Mouse (Mus musculus) limb, embryonic 13.5 days (tissue): Measurements from ENCODE around the gene Sept8. TPM values are rescaled to one million over a fixed set of nuclear protein-coding genes. Genes with fewer than 3 reads are reported as not detected.

Source experiments
- ATAC-seq: fragments of 200-750 bp; cut with Nextera tagmentation; 2 replicates; pipeline ENCODE4 v1.8.0; 2017; ENCODE audit warnings: low read depth, moderate number of reproducible peaks, moderate TSS enrichment; ENCODE audit not compliant: low FRiP score
- H3K27ac ChIP-seq: fragments of 300-500 bp; sonication (generic); 2 replicates; pipeline ENCODE4 v1.5.1; 2015; ENCODE audit warnings: inconsistent platforms, mild to moderate bottlenecking, moderate library complexity
- H3K27me3 ChIP-seq: fragments of 300-500 bp; sonication (generic); 2 replicates; pipeline ENCODE4 v1.6.1; 2015; ENCODE audit warnings: mild to moderate bottlenecking, inconsistent platforms
- H3K36me3 ChIP-seq: fragments of 300-500 bp; sonication (generic); 2 replicates; pipeline ENCODE4 v1.6.1; 2015; ENCODE audit warnings: inconsistent platforms, mild to moderate bottlenecking, moderate library complexity
- H3K4me1 ChIP-seq: fragments of 300-500 bp; sonication (generic); 2 replicates; pipeline ENCODE4 v1.6.1; 2015; ENCODE audit warnings: inconsistent platforms
- H3K4me2 ChIP-seq: fragments of 300-500 bp; sonication (generic); replicated peaks from 2 replicates; pipeline ENCODE4 v1.6.1; 2015; ENCODE audit warnings: inconsistent platforms, mild to moderate bottlenecking, moderate library complexity
- H3K4me3 ChIP-seq: fragments of 300-500 bp; sonication (generic); 2 replicates; pipeline ENCODE4 v1.5.1; 2015; ENCODE audit warnings: moderate library complexity, mild to moderate bottlenecking, inconsistent platforms
- H3K9ac ChIP-seq: fragments of 300-500 bp; sonication (generic); 2 replicates; pipeline ENCODE4 v1.6.1; 2015; ENCODE audit warnings: mild to moderate bottlenecking, inconsistent platforms
- H3K9me3 ChIP-seq: fragments of 300-500 bp; sonication (generic); 2 replicates; pipeline ENCODE4 v1.6.1; 2016; ENCODE audit warnings: inconsistent platforms
- WGBS: fragments of 180-500 bp; shearing (Covaris S2); methylation state at CpG from one replicate; pipeline ENCODE4 v1.1.7; 2015; 5-methylcytosine and 5-hydroxymethylcytosine counted together
- polyA plus RNA-seq: library from polyadenylated mRNA; unstranded; fragments of >200 nt; fragmentation: Nextera tagmentation; extraction: Ambion mirVana; gene quantifications from 2 replicates; pipeline ENCODE4 v1.2.1, GENCODE M21; 2015

The Sept8 gene
- polyA plus RNA-seq, 1 experiment from 2014 or later: 42.5 TPM

DNA sequence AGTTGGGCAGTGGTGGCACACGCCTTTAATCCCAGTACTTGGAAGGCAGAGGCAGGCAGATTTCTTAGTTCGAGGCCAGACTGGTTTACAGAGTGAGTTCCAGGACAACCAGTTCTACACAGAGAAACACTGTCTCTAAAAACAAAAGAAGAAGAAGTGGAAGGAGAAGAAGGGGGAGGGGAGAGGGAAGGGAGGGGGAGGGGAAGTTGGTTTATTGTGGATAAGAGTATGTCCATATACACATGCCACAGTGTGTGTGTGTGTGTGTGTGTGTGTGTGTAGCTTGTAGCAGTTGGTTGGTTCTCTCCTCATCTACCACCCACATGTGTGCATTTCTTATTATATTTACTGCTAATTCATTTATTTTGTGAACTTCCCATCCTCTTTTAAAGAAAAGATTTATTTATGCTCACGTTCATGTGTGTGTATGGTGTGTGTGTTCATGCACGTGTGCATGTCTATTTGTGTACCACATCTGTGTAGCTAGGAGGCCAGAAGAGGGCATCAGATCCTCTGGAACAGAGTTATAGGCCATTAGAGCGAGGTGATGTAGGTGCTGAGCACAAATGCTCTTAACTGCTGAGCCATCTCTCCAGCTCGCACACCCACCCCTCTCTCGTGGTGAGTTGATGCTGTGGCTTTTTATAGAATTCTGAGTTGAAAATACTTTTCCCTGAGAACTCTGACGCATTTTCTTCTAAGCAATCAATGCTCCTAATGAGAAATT, 16.9 kb upstream of the Sept8 start:
- no peaks in the 10 kb centered on the region for H3K36me3 ChIP-seq
- H3K4me2 ChIP-seq: no peak overlapping the region
- no peak overlapping the region for H3K9ac ChIP-seq
- no peak overlapping the region for H3K27ac ChIP-seq
- H3K4me1 ChIP-seq: peaks cover 6% of the 10 kb centered on the region
- no peak overlapping the region for H3K4me3 ChIP-seq
- H3K9me3 ChIP-seq: no peaks in the 10 kb centered on the region
- 76% methylated on average over 8 of the region's 8 CpGs for WGBS
- ATAC-seq: no peak
- H3K27me3 ChIP-seq: no peaks in the 10 kb centered on the region

DNA sequence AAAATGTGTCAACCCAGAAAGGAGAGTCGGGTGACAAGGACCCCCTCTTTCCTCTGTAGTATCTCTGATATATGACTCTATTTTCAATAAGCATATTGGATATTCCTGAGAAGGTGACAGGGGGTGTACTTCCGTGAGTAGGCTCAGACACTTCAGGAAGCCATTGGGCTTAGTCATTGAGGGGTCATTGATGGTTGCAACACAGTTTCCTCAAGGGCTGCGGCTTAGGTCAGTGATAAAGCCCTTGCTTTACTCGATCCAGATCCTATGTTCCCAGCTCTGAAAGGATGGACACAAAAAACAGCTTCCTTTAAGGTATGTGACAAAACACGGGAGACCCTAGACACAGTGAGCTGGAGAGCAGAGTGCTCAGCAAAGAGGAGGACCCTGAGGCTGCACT, 15.3 kb upstream of the Sept8 start:
- WGBS: 86% methylated on average over 5 of the region's 5 CpGs

DNA sequence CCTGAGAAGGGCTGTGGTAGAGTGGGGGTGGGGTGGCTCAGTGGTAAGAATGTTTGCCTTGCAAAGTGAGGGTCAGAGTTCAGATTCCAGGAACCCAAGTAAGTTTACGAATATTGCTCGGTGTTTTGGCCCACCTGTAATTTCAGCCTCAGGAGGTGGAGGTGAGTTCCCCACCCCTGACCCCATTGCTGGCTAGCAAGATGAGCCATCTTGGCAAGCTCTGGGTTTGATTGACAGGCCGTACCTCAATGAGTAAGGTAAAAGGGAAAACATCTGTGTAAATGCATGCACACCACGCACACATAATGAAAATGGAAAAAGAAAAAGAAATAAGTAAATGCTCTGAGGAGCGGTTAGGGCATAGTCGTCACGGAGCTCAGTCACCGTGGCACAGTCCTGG, 14.7 kb upstream of the Sept8 start:
- 85% methylated on average over 8 of the region's 8 CpGs for WGBS
- Histone ChIP-seq H3K9me3 (no peaks in the 10 kb centered on the region), H3K4me1 (peaks cover 8% of the 10 kb centered on the region), H3K36me3 (no peaks in the 10 kb centered on the region), H3K27me3 (no peaks in the 10 kb centered on the region), H3K9ac (no peak overlapping the region), H3K27ac (no peak overlapping the region), H3K4me2 (no peak overlapping the region), H3K4me3 (no peak overlapping the region)
- no peak for ATAC-seq

More for the DNA sequence above, 15.3 kb upstream of the Sept8 start:
- Histone ChIP-seq H3K4me3 (no peak overlapping the region), H3K4me1 (peaks cover 8% of the 10 kb centered on the region), H3K36me3 (no peaks in the 10 kb centered on the region), H3K27me3 (no peaks in the 10 kb centered on the region), H3K27ac (no peak overlapping the region), H3K9me3 (no peaks in the 10 kb centered on the region), H3K9ac (no peak overlapping the region), H3K4me2 (no peak overlapping the region)
- no peak for ATAC-seq

DNA sequence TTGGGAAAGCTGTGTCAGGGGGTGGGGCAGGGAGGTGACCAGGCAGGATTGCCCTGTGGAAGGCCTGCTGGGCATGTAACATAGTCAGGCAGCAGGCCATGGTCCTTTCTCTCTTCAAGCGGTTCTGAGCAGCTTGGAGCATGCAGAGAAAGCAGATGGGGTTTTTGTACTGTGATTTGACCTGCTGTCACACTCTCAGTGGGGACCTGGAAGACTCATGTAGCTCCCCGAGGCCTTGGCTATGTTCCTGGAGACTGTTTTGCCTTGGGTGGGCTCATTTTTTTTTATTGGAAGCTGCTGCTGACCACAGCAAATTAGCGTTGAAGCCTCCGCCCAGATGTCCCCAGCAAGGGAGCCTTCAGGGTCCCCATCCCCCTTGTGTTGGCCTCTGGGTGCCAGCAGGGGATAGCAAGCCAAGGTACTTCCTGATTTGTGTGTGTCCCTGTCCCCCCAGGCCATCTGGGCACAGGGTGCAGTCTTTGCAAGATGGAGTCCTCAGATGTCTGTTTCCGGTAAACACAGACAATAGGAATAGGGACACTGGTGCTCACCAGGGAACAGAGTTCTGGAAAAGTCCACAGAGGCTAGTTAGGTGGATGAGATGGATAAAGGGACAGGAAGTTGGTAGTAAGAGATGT, 13.9 kb upstream of the Sept8 start:
- no peaks in the 10 kb centered on the region for H3K36me3 ChIP-seq
- H3K4me2 ChIP-seq: no peak overlapping the region
- peaks cover 8% of the 10 kb centered on the region for H3K4me1 ChIP-seq
- no peak overlapping the region for H3K4me3 ChIP-seq
- no peaks in the 10 kb centered on the region for H3K9me3 ChIP-seq
- H3K27me3 ChIP-seq: no peaks in the 10 kb centered on the region
- H3K27ac ChIP-seq: no peak overlapping the region
- H3K9ac ChIP-seq: no peak overlapping the region
- ATAC-seq: no peak
- 54% methylated on average over 5 of the region's 5 CpGs for WGBS

DNA sequence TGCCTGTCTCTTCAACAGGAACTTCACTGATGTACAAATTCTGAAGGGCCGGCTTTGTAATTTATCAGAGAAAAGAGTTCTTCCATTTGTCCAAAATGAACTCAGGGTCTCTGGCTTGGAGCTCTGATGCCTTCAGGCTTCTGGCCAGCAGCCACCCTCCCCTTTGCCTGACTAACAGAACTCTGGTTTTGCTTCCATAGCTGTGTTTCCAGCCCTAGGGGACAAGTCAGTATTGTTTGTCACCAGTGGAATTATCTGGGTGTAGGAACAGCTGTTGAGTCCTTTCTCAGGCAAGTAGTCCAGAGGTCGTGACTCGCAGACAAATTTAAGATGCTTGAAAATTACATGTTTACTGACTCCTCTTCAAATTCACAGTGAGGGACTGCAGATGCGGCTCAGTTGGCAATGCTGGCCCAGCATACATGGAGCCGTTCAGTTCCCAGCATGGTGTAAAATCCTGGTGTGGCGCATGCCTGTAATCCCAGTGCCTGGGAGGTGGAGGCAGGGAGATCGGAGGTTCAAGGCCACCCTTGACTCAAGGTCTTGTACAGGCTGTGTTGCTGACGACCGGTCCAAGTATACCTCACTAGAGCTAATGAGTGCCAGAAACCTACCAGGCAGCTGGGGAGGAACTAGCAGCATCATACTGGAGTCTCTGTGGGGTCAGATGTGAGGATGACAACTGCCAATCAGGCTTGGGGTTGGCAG, 11.8 kb upstream of the Sept8 start:
- Histone ChIP-seq H3K9me3 (no peaks in the 10 kb centered on the region), H3K9ac (no peak overlapping the region), H3K27ac (no peak overlapping the region), H3K4me2 (no peak overlapping the region), H3K4me3 (no peak overlapping the region), H3K36me3 (no peaks in the 10 kb centered on the region), H3K27me3 (no peaks in the 10 kb centered on the region), H3K4me1 (0 out of 2 replicates have a peak, but pooled peaks cover 3% of the 10 kb centered on the region)
- ATAC-seq: no peak
- 82% methylated on average over 9 of the region's 9 CpGs for WGBS

DNA sequence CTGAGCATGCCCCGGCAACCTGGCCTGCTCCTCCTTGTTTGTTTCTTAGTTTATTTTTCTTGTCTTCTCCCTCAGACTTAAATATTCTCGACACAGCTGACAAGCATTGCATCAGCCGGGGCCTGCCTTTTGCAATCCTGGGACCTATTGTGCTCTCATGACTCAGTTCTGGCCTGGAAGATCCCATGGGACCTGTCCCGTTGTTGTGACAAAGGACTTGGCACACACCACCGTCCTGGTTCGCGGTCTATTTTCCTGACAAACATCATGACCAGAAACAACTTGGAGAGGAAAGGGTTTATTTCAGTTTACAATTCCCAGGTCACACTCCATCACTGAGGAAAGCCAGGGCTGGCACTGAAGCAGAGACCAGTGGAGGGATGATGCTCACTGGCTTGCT, 10.9 kb upstream of the Sept8 start:
- H3K9ac ChIP-seq: no peak overlapping the region
- no peak for ATAC-seq
- no peak overlapping the region for H3K4me2 ChIP-seq
- 69% methylated on average over 7 of the region's 7 CpGs for WGBS
- no peak overlapping the region for H3K27ac ChIP-seq
- no peaks in the 10 kb centered on the region for H3K9me3 ChIP-seq
- no peaks in the 10 kb centered on the region for H3K27me3 ChIP-seq
- H3K4me1 ChIP-seq: 0 out of 2 replicates have a peak, but pooled peaks cover 3% of the 10 kb centered on the region
- no peaks in the 10 kb centered on the region for H3K36me3 ChIP-seq
- no peak overlapping the region for H3K4me3 ChIP-seq

DNA sequence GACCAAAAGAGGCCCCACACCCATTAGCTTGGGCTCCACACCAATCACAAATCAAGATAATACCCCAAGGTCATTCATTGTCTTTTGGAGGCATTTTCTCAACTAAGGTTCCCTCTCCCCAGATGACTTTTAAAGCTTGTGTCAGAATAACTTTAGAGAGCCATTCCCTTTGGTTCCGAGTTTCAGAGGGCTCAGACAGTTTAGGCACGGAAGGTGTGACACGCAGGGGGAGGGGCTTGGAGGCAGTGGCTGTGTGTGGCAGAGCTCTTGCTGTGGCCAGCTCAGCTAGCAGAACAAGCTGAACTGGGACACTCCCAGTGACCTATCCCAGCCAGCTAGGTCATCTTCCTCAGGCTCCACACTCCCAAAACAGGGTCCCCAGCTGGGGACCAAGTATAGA, 10.5 kb upstream of the Sept8 start:
- no peak overlapping the region for H3K4me2 ChIP-seq
- H3K27ac ChIP-seq: no peak overlapping the region
- H3K4me3 ChIP-seq: no peak overlapping the region
- 51% methylated on average over 3 of the region's 3 CpGs for WGBS
- H3K36me3 ChIP-seq: no peaks in the 10 kb centered on the region
- no peak for ATAC-seq
- 0 out of 2 replicates have a peak, but pooled peaks cover 3% of the 10 kb centered on the region for H3K4me1 ChIP-seq
- H3K27me3 ChIP-seq: no peaks in the 10 kb centered on the region
- no peaks in the 10 kb centered on the region for H3K9me3 ChIP-seq
- no peak overlapping the region for H3K9ac ChIP-seq

DNA sequence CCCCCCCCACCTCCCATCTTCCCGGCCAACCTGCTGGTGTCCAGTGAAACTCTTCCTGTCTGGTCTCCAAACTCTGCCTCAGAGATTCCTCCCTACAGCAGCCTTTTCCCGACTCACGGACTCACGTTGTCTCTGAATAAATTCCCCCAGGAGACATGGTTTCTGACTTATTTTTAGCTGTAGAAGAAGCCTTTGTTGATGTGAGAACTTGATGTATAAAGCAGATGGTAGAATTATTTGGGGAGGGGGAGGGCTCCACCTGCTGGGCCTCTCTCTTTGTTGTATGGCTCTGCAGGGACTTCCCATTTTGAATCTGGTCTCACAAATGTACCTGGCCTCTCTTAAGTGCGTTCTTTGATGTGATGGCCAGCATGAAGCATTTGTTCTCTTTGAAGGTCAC, 8.7 kb upstream of the Sept8 start:
- H3K36me3 ChIP-seq: no peaks in the 10 kb centered on the region
- 43% methylated on average over 5 of the region's 5 CpGs for WGBS
- 0 out of 2 replicates have a peak, but pooled peaks cover 3% of the 10 kb centered on the region for H3K4me1 ChIP-seq
- ATAC-seq: no peak
- H3K4me2 ChIP-seq: no peak overlapping the region
- no peak overlapping the region for H3K4me3 ChIP-seq
- H3K9ac ChIP-seq: no peak overlapping the region
- no peak overlapping the region for H3K27ac ChIP-seq
- no peaks in the 10 kb centered on the region for H3K9me3 ChIP-seq
- H3K27me3 ChIP-seq: no peaks in the 10 kb centered on the region

DNA sequence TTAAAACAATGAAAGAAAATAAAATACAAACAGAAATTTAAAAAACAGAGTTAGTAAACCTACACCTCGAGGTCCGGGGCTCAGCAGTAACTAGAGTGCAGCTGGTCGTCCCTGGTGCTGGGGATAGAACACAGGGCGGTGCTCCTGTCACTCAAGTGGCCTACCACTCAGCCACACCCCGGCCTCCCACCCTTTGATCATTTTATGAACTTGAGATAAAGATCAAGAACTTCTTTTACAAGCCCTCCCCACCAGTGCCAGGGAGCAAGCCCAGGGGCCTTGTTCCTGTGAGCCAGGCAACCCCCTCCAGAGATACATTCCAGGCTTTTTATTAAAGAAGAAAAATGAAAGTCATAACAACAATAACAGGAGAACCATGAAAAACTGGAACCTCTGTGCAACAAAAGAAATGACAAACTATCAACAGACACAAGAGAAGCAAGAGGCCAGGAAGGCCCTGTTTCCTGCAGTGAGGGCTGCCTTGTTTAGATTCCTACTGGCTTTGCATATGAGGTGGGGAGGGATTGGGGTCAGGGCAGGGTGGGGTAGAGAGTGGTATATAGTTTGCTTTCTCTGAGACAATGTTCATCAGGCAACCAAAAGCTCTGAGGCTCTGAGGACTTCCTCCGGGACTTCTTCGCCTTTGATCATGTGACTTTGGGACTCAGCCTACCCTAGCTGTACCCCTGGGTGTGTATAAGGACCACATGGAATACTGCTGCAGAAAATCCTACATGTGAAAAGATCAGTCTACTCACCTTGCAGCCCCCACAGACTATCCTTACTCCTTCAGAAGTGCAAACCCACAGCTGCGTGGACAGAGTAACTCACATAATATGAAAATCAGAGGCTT, 2.1 kb upstream of the Sept8 start:
- no peaks in the 10 kb centered on the region for H3K36me3 ChIP-seq
- WGBS: 31% methylated on average over 8 of the region's 8 CpGs
- no peak for ATAC-seq

DNA sequence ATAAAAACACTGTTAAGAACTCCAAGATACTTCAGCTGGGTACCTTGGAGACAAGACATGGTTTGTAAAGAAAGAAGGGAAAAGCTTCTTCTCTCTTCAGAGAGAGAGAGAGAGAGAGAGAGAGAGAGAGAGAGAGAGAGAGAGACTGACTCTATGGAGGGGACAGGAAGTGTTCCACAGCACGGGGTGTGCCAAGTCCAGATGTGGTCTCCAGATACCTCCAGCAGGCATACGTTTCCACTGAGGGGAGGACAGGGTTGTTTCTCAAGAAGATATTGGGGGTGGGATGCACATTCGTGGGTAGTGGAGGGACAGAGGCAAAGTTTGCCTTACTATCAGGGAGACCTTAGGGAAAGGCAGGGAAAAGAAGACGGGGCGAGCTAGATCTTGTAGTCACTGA, 298 bp upstream of the Sept8 start:
- Histone ChIP-seq H3K36me3 (no peaks in the 10 kb centered on the region), H3K4me1 (peaks cover 50% of the 10 kb centered on the region), H3K27me3 (no peaks in the 10 kb centered on the region), H3K9ac (no peak overlapping the region), H3K9me3 (no peaks in the 10 kb centered on the region), H3K4me3 (peak overlapping the region; percentile 82), H3K27ac (peak overlapping the region; percentile 92; the same call in 1 of the 2 replicates), H3K4me2 (peak overlapping the region; percentile 88)
- WGBS: 42% methylated on average over 5 of the region's 5 CpGs
- ATAC-seq: no peak

More for the DNA sequence above, 2.1 kb upstream of the Sept8 start:
- H3K4me1 ChIP-seq: peaks cover 33% of the 10 kb centered on the region
- no peak overlapping the region for H3K4me2 ChIP-seq
- no peak overlapping the region for H3K9ac ChIP-seq
- no peak overlapping the region for H3K4me3 ChIP-seq
- H3K27ac ChIP-seq: peak overlapping the region; percentile 15; the same call in 1 of the 2 replicates
- no peaks in the 10 kb centered on the region for H3K9me3 ChIP-seq
- no peaks in the 10 kb centered on the region for H3K27me3 ChIP-seq

DNA sequence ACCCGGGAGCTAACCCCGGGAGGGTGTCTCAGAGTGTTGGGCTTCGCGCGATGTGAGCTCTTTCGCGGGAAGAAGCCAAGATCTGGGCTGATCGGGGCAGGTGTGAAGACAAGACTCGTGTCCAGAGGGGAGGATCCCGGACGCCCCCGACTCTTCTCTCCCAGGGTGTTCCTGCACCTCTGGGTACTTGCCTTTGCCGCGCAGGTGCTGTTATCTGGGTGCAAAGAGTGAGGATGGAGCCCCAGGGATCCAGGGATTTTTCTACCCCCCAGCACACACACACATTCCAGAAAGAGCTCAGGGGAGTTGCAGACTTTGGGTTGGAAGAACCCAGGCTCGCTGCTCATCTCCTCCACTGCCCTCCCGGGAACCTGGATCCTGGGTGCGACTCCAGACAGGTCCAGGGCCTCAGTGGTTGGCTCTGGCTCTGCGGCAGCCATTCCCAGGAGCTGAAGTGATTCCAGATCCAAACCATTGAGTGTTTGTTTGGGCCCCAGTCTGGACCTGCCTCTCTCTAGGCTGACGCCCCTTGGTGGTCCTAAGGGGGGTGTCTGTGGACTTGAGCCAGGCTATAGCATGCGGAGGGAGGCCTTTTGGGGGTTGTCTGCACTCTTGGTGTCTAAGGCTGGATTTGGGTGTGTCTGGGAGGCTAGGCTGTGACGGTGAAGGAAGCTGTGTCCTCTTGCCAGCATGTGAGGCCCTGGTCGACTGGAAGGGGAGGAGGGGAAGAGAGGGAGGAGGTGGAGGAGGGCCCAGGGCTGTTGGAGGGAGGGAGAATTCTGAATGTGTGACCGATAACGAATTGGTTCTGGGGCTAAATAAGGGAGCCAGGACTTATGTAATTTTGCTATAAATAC, 1.3 kb downstream of the Sept8 start:
- H3K27ac ChIP-seq: peak overlapping the region; percentile 92
- WGBS: 2% methylated on average over 24 of the region's 24 CpGs
- peak overlapping the region; percentile 88 for H3K9ac ChIP-seq
- H3K27me3 ChIP-seq: no peaks in the 10 kb centered on the region
- H3K4me3 ChIP-seq: peak overlapping the region; percentile 82
- H3K36me3 ChIP-seq: no peaks in the 10 kb centered on the region
- H3K4me2 ChIP-seq: peak overlapping the region; percentile 88
- H3K9me3 ChIP-seq: no peaks in the 10 kb centered on the region
- ATAC-seq: peak; percentile 60
- H3K4me1 ChIP-seq: peaks cover 66% of the 10 kb centered on the region
